Mouse (Mus musculus): ENCODE results near the gene Dhx30. TPM values are rescaled to one million over a fixed set of nuclear protein-coding genes. Genes with fewer than 3 reads are reported as not detected.
"Not testable (repeated sequence)": the region's sequence is repeated elsewhere in the genome, so short reads cannot be mapped to it uniquely, and the experiment has no call there.

The Dhx30 gene
- polyA plus RNA-seq, 1 experiment from 2014 or later = 178 TPM

- 72% methylated on average over 6 of the region's 6 CpGs for WGBS
- ATAC-seq (ENCODE audit: low read depth) = no peak
Measured at GRCm38 (mm10) chr9:110132921-110133320, 15.3 kb upstream of the Dhx30 start.

DNA sequence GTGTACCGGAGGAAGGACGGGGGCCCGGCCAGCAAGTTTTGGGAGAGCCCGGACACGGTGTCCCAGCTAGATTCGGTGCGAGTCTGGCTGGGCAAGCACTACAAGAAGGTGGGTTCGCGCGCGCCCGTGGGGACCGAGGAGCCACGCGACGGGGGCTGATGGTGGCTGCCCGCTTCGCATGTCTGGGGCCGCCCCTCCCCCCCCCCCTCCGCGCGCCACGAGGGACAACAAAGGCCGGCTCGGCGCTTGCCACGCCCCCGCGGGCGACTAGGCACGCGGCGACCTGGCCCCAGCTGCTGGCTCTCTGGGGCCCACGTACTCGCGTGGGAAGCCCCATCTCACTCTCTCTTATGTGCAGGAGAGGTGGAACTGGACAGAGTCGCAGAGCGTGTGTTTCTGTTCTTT, 14.6 kb upstream of the Dhx30 start:
- ATAC-seq (ENCODE audit: low read depth) = peak; percentile 67
- Histone ChIP-seq H3K4me3 (ENCODE audit: low read depth, low read length) (peak overlapping the region; percentile 94), H3K4me1 (ENCODE audit: control insufficient read depth, insufficient read depth, low read length) (peaks cover 23% of the 10 kb centered on the region), H3K4me2 (ENCODE audit: low read depth, low read length) (peak overlapping the region; percentile 48), H3K27me3 (ENCODE audit: control insufficient read depth, insufficient read depth, low read length) (no peaks in the 10 kb centered on the region), H3K9me3 (ENCODE audit: control insufficient read depth, low read length) (no peaks in the 10 kb centered on the region), H3K36me3 (ENCODE audit: control insufficient read depth, insufficient read depth, low read length) (peaks cover 10% of the 10 kb centered on the region), H3K27ac (ENCODE audit: low read depth, low read length) (peak overlapping the region; percentile 91), H3K9ac (replicated peaks; ENCODE audit: low read depth, low read length) (peak overlapping the region; percentile 93)
- 0% methylated on average over 12 of the region's 38 CpGs for WGBS

More at GRCm38 (mm10) chr9:110132921-110133320, 15.3 kb upstream of the Dhx30 start:
- Histone ChIP-seq H3K27me3 (ENCODE audit: control insufficient read depth, insufficient read depth, low read length) (no peaks in the 10 kb centered on the region), H3K36me3 (ENCODE audit: control insufficient read depth, insufficient read depth, low read length) (peaks cover 10% of the 10 kb centered on the region), H3K4me2 (ENCODE audit: low read depth, low read length) (peak overlapping the region; percentile 48), H3K27ac (ENCODE audit: low read depth, low read length) (no peak overlapping the region), H3K4me1 (ENCODE audit: control insufficient read depth, insufficient read depth, low read length) (peaks cover 23% of the 10 kb centered on the region), H3K4me3 (ENCODE audit: low read depth, low read length) (peak overlapping the region; percentile 94), H3K9me3 (ENCODE audit: control insufficient read depth, low read length) (no peaks in the 10 kb centered on the region), H3K9ac (replicated peaks; ENCODE audit: low read depth, low read length) (no peak overlapping the region)

GRCm38 (mm10) chr9:110131525-110132197, 14.0 kb upstream of the Dhx30 start:
- H3K4me2 ChIP-seq (ENCODE audit: low read depth, low read length) = peak overlapping the region; percentile 48
- peak overlapping the region; percentile 91 for H3K27ac ChIP-seq (ENCODE audit: low read depth, low read length)
- peak; percentile 96 for ATAC-seq (ENCODE audit: low read depth)
- H3K9ac ChIP-seq (replicated peaks; ENCODE audit: low read depth, low read length) = peak overlapping the region; percentile 93
- H3K4me3 ChIP-seq (ENCODE audit: low read depth, low read length) = peak overlapping the region; percentile 94
- under 1% methylated on average over 64 of the region's 64 CpGs for WGBS
- H3K9me3 ChIP-seq (ENCODE audit: control insufficient read depth, low read length) = no peaks in the 10 kb centered on the region
- H3K4me1 ChIP-seq (ENCODE audit: control insufficient read depth, insufficient read depth, low read length) = peaks cover 23% of the 10 kb centered on the region
- no peaks in the 10 kb centered on the region for H3K27me3 ChIP-seq (ENCODE audit: control insufficient read depth, insufficient read depth, low read length)
- peaks cover 8% of the 10 kb centered on the region for H3K36me3 ChIP-seq (ENCODE audit: control insufficient read depth, insufficient read depth, low read length)

- ATAC-seq (ENCODE audit: low read depth) = no peak
- Histone ChIP-seq H3K27ac (ENCODE audit: low read depth, low read length) (peak overlapping the region; percentile 91), H3K4me2 (ENCODE audit: low read depth, low read length) (peak overlapping the region; percentile 48), H3K27me3 (ENCODE audit: control insufficient read depth, insufficient read depth, low read length) (no peaks in the 10 kb centered on the region), H3K4me1 (ENCODE audit: control insufficient read depth, insufficient read depth, low read length) (peaks cover 23% of the 10 kb centered on the region), H3K9ac (replicated peaks; ENCODE audit: low read depth, low read length) (peak overlapping the region; percentile 93), H3K36me3 (ENCODE audit: control insufficient read depth, insufficient read depth, low read length) (peaks cover 1% of the 10 kb centered on the region), H3K4me3 (ENCODE audit: low read depth, low read length) (peak overlapping the region; percentile 94), H3K9me3 (ENCODE audit: control insufficient read depth, low read length) (no peaks in the 10 kb centered on the region)
- WGBS = 26% methylated on average over 10 of the region's 10 CpGs
Measured at GRCm38 (mm10) chr9:110130896-110131524, 13.4 kb upstream of the Dhx30 start.

DNA sequence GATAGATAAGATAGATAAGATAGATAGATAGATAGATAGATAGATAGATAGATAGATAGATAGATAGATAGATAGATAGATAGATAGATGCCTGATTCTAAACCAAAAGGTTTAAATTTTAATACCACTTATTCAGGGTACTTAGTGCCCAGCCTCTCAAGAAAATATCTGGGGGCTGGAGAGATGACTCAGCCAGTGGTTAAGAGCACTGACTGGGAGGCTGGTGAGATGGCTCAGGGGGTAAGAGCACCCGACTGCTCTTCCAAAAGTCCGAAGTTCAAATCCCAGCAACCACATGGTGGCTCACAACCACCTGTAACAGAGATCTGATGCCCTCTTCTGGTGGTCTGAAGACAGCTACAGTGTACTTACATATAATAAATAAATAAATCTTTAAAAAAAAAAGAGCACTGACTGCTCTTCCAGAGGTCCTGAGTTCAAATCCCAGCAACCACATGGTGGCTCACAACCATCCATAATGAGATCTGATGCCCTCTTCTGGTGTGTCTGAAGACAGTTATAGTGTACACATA, 6.4 kb upstream of the Dhx30 start:
- H3K27me3 ChIP-seq (ENCODE audit: control insufficient read depth, insufficient read depth, low read length); H3K36me3 ChIP-seq (ENCODE audit: control insufficient read depth, insufficient read depth, low read length); H3K9me3 ChIP-seq (ENCODE audit: control insufficient read depth, low read length); H3K9ac ChIP-seq (replicated peaks; ENCODE audit: low read depth, low read length); ATAC-seq (ENCODE audit: low read depth); H3K4me1 ChIP-seq (ENCODE audit: control insufficient read depth, insufficient read depth, low read length); H3K4me2 ChIP-seq (ENCODE audit: low read depth, low read length); H3K27ac ChIP-seq (ENCODE audit: low read depth, low read length); H3K4me3 ChIP-seq (ENCODE audit: low read depth, low read length): not testable (repeated sequence)
- WGBS = 65% methylated on average over 2 of the region's 2 CpGs

GRCm38 (mm10) chr9:110123322-110123721, 5.7 kb upstream of the Dhx30 start:
- no peak overlapping the region for H3K9ac ChIP-seq (replicated peaks; ENCODE audit: low read depth, low read length)
- 83% methylated on average over 2 of the region's 2 CpGs for WGBS
- ATAC-seq (ENCODE audit: low read depth) = no peak
- no peaks in the 10 kb centered on the region for H3K36me3 ChIP-seq (ENCODE audit: control insufficient read depth, insufficient read depth, low read length)
- no peak overlapping the region for H3K4me3 ChIP-seq (ENCODE audit: low read depth, low read length)
- H3K27ac ChIP-seq (ENCODE audit: low read depth, low read length) = no peak overlapping the region
- H3K4me2 ChIP-seq (ENCODE audit: low read depth, low read length) = no peak overlapping the region
- H3K27me3 ChIP-seq (ENCODE audit: control insufficient read depth, insufficient read depth, low read length) = no peaks in the 10 kb centered on the region
- H3K9me3 ChIP-seq (ENCODE audit: control insufficient read depth, low read length) = no peaks in the 10 kb centered on the region
- peaks cover 5% of the 10 kb centered on the region; the same call in 1 of the 2 replicates for H3K4me1 ChIP-seq (ENCODE audit: control insufficient read depth, insufficient read depth, low read length)

GRCm38 (mm10) chr9:110121424-110121823, 3.8 kb upstream of the Dhx30 start:
- Histone ChIP-seq H3K27ac (ENCODE audit: low read depth, low read length) (no peak overlapping the region), H3K9me3 (ENCODE audit: control insufficient read depth, low read length) (no peaks in the 10 kb centered on the region), H3K27me3 (ENCODE audit: control insufficient read depth, insufficient read depth, low read length) (no peaks in the 10 kb centered on the region), H3K4me1 (ENCODE audit: control insufficient read depth, insufficient read depth, low read length) (peaks cover 7% of the 10 kb centered on the region; the same call in 1 of the 2 replicates), H3K9ac (replicated peaks; ENCODE audit: low read depth, low read length) (no peak overlapping the region), H3K4me3 (ENCODE audit: low read depth, low read length) (no peak overlapping the region), H3K4me2 (ENCODE audit: low read depth, low read length) (no peak overlapping the region), H3K36me3 (ENCODE audit: control insufficient read depth, insufficient read depth, low read length) (no peaks in the 10 kb centered on the region)
- 84% methylated on average over 4 of the region's 4 CpGs for WGBS
- no peak for ATAC-seq (ENCODE audit: low read depth)

- 36% methylated on average over 1 of the region's 1 CpGs for WGBS
- H3K27me3 ChIP-seq (ENCODE audit: control insufficient read depth, insufficient read depth, low read length) = no peaks in the 10 kb centered on the region
- peak overlapping the region; percentile 69 for H3K4me2 ChIP-seq (ENCODE audit: low read depth, low read length)
- peak overlapping the region; percentile 88 for H3K4me3 ChIP-seq (ENCODE audit: low read depth, low read length)
- H3K36me3 ChIP-seq (ENCODE audit: control insufficient read depth, insufficient read depth, low read length) = peaks cover 5% of the 10 kb centered on the region; the same call in 1 of the 2 replicates
- no peak for ATAC-seq (ENCODE audit: low read depth)
- no peaks in the 10 kb centered on the region for H3K9me3 ChIP-seq (ENCODE audit: control insufficient read depth, low read length)
- peak overlapping the region; percentile 96 for H3K9ac ChIP-seq (replicated peaks; ENCODE audit: low read depth, low read length)
- H3K27ac ChIP-seq (ENCODE audit: low read depth, low read length) = peak overlapping the region; percentile 93; the same call in 1 of the 2 replicates
- H3K4me1 ChIP-seq (ENCODE audit: control insufficient read depth, insufficient read depth, low read length) = peaks cover 16% of the 10 kb centered on the region; the same call in 1 of the 2 replicates
Measured at GRCm38 (mm10) chr9:110118249-110118648, 619 bp upstream of the Dhx30 start.

Measured in neural tube, embryonic 14.5 days (tissue).